Mouse (Mus musculus) hindbrain, embryonic 13.5 days (tissue): ENCODE data around the gene Adora1. TPM values are rescaled to one million over a fixed set of nuclear protein-coding genes. Genes with fewer than 3 reads are reported as not detected.

Experiments
- ATAC-seq: fragments of 200-750 bp; cut with Nextera tagmentation; 2 replicates; pipeline ENCODE4 v1.8.0; 2017; ENCODE audit warnings: moderate TSS enrichment; ENCODE audit not compliant: low FRiP score
- H3K27ac ChIP-seq: fragments of 300-500 bp; sonication (generic); 2 replicates; pipeline ENCODE4 v1.5.1; 2015; ENCODE audit warnings: inconsistent platforms, mild to moderate bottlenecking, moderate library complexity
- H3K27me3 ChIP-seq: fragments of 300-500 bp; sonication (generic); 2 replicates; pipeline ENCODE4 v1.6.1; 2015; ENCODE audit warnings: mild to moderate bottlenecking, inconsistent platforms
- H3K36me3 ChIP-seq: fragments of 300-500 bp; sonication (generic); 2 replicates; pipeline ENCODE4 v1.6.1; 2015; ENCODE audit warnings: mild to moderate bottlenecking, inconsistent platforms
- H3K4me1 ChIP-seq: fragments of 300-500 bp; sonication (generic); replicated peaks from 2 replicates; pipeline ENCODE4 v1.6.1; 2015; ENCODE audit warnings: inconsistent platforms
- H3K4me2 ChIP-seq: fragments of 300-500 bp; sonication (generic); 2 replicates; pipeline ENCODE4 v1.6.1; 2015; ENCODE audit warnings: inconsistent platforms, mild to moderate bottlenecking, moderate library complexity
- H3K4me3 ChIP-seq: fragments of 300-500 bp; sonication (generic); 2 replicates; pipeline ENCODE4 v1.5.1; 2015; ENCODE audit warnings: mild to moderate bottlenecking, inconsistent platforms
- H3K9ac ChIP-seq: fragments of 300-500 bp; sonication (generic); 2 replicates; pipeline ENCODE4 v1.6.1; 2015; ENCODE audit warnings: mild to moderate bottlenecking, inconsistent platforms
- H3K9me3 ChIP-seq: fragments of 300-500 bp; sonication (generic); 2 replicates; pipeline ENCODE4 v1.6.1; 2016; ENCODE audit warnings: inconsistent platforms
- WGBS: fragments of 180-500 bp; shearing (Covaris S2); methylation state at CpG from one replicate; pipeline ENCODE4 v1.1.7; 2015; 5-methylcytosine and 5-hydroxymethylcytosine counted together
- polyA plus RNA-seq: library from polyadenylated mRNA; unstranded; fragments of >200 nt; fragmentation: Nextera tagmentation; extraction: Ambion mirVana; gene quantifications from 2 replicates; pipeline ENCODE4 v1.2.1, GENCODE M21; 2015

Adora1 gene
- polyA plus RNA-seq, 1 experiment from 2014 or later, result 10.2 TPM

- Histone ChIP-seq H3K9me3 (no peaks in the 10 kb centered on the region), H3K27ac (no peak within 1 kb of the TSS)
- 54% methylated on average over 4 of the region's 4 CpGs for WGBS
Measured at GRCm38 (mm10) chr1:134182025-134182424, 53.2 kb downstream of the Adora1 start, which contains the start of gene Chil1. Chil1 (plus strand) TSS chr1:134182176.

GRCm38 (mm10) chr1:134177976-134178375 lies 57.3 kb downstream of the Adora1 start:
- 86% methylated on average over 5 of the region's 5 CpGs for WGBS
- Histone ChIP-seq H3K4me3 (no peak overlapping the region), H3K36me3 (no peaks in the 10 kb centered on the region), H3K4me1 (0 out of 2 replicates have a peak, but pooled peaks cover 2% of the 10 kb centered on the region), H3K4me2 (no peak overlapping the region), H3K27ac (no peak overlapping the region), H3K27me3 (0 out of 2 replicates have a peak, but pooled peaks cover 4% of the 10 kb centered on the region), H3K9me3 (no peaks in the 10 kb centered on the region), H3K9ac (no peak overlapping the region)
- no peak for ATAC-seq

More at GRCm38 (mm10) chr1:134182025-134182424, 53.2 kb downstream of the Adora1 start, which contains the start of gene Chil1:
- 0 out of 2 replicates have a peak, but pooled peaks cover 2% of the 10 kb centered on the region for H3K4me1 ChIP-seq
- H3K9ac ChIP-seq, result no peak within 1 kb of the TSS
- H3K4me3 ChIP-seq, result no peak within 1 kb of the TSS
- ATAC-seq, result no peak
- 0 out of 2 replicates have a peak, but pooled peaks cover 4% of the 10 kb centered on the region for H3K27me3 ChIP-seq
- H3K4me2 ChIP-seq, result no peak within 1 kb of the TSS
- no peaks in the 10 kb centered on the region for H3K36me3 ChIP-seq

- H3K36me3 ChIP-seq, result no peaks in the 10 kb centered on the region
- no peak overlapping the region for H3K4me2 ChIP-seq
- H3K27me3 ChIP-seq, result no peaks in the 10 kb centered on the region
- WGBS, result 68% methylated on average over 7 of the region's 7 CpGs
- H3K9me3 ChIP-seq, result no peaks in the 10 kb centered on the region
- no peak overlapping the region for H3K27ac ChIP-seq
- no peaks in the 10 kb centered on the region for H3K4me1 ChIP-seq
- H3K9ac ChIP-seq, result no peak overlapping the region
- H3K4me3 ChIP-seq, result no peak overlapping the region
- ATAC-seq, result no peak
Measured at GRCm38 (mm10) chr1:134173081-134173480, 62.1 kb downstream of the Adora1 start.

GRCm38 (mm10) chr1:134168985-134169697 lies 66.1 kb downstream of the Adora1 start:
- H3K4me2 ChIP-seq, result no peak overlapping the region
- ATAC-seq, result no peak
- H3K9me3 ChIP-seq, result no peaks in the 10 kb centered on the region
- no peak overlapping the region for H3K9ac ChIP-seq
- no peaks in the 10 kb centered on the region for H3K36me3 ChIP-seq
- no peaks in the 10 kb centered on the region for H3K27me3 ChIP-seq
- no peak overlapping the region for H3K27ac ChIP-seq
- H3K4me1 ChIP-seq, result no peaks in the 10 kb centered on the region
- 91% methylated on average over 8 of the region's 8 CpGs for WGBS
- no peak overlapping the region for H3K4me3 ChIP-seq

- Histone ChIP-seq H3K4me2 (no peak overlapping the region), H3K27me3 (no peaks in the 10 kb centered on the region), H3K36me3 (no peaks in the 10 kb centered on the region), H3K4me1 (no peaks in the 10 kb centered on the region), H3K9me3 (no peaks in the 10 kb centered on the region), H3K4me3 (no peak overlapping the region), H3K9ac (no peak overlapping the region), H3K27ac (no peak overlapping the region)
- no peak for ATAC-seq
- WGBS, result 77% methylated on average over 3 of the region's 3 CpGs
Measured at GRCm38 (mm10) chr1:134168567-134168966, 66.7 kb downstream of the Adora1 start.

GRCm38 (mm10) chr1:134167416-134168305 lies 67.6 kb downstream of the Adora1 start:
- ATAC-seq, result no peak

GRCm38 (mm10) chr1:134166547-134166946 lies 68.7 kb downstream of the Adora1 start:
- H3K4me1 ChIP-seq, result no peaks in the 10 kb centered on the region
- H3K4me2 ChIP-seq, result no peak overlapping the region
- H3K27me3 ChIP-seq, result no peaks in the 10 kb centered on the region
- ATAC-seq, result no peak
- no peak overlapping the region for H3K9ac ChIP-seq
- WGBS, result 92% methylated on average over 3 of the region's 3 CpGs
- H3K9me3 ChIP-seq, result no peaks in the 10 kb centered on the region
- H3K27ac ChIP-seq, result no peak overlapping the region
- H3K36me3 ChIP-seq, result no peaks in the 10 kb centered on the region
- no peak overlapping the region for H3K4me3 ChIP-seq

More at GRCm38 (mm10) chr1:134167416-134168305, 67.6 kb downstream of the Adora1 start:
- no peak overlapping the region for H3K4me2 ChIP-seq
- H3K9me3 ChIP-seq, result no peaks in the 10 kb centered on the region
- no peaks in the 10 kb centered on the region for H3K36me3 ChIP-seq
- no peaks in the 10 kb centered on the region for H3K4me1 ChIP-seq
- H3K27me3 ChIP-seq, result no peaks in the 10 kb centered on the region
- no peak overlapping the region for H3K27ac ChIP-seq
- WGBS, result 61% methylated on average over 14 of the region's 14 CpGs
- H3K4me3 ChIP-seq, result no peak overlapping the region
- no peak overlapping the region for H3K9ac ChIP-seq

GRCm38 (mm10) chr1:134164454-134164853 lies 70.8 kb downstream of the Adora1 start:
- H3K9ac ChIP-seq, result no peak overlapping the region
- no peak overlapping the region for H3K4me3 ChIP-seq
- no peaks in the 10 kb centered on the region for H3K4me1 ChIP-seq
- H3K27me3 ChIP-seq, result no peaks in the 10 kb centered on the region
- no peak overlapping the region for H3K27ac ChIP-seq
- H3K4me2 ChIP-seq, result no peak overlapping the region
- 73% methylated on average over 4 of the region's 4 CpGs for WGBS
- no peaks in the 10 kb centered on the region for H3K36me3 ChIP-seq
- no peak for ATAC-seq
- no peaks in the 10 kb centered on the region for H3K9me3 ChIP-seq

- 84% methylated on average over 7 of the region's 7 CpGs for WGBS
Measured at GRCm38 (mm10) chr1:134163476-134163875, 71.8 kb downstream of the Adora1 start.

GRCm38 (mm10) chr1:134162510-134163225 lies 72.6 kb downstream of the Adora1 start:
- no peaks in the 10 kb centered on the region for H3K27me3 ChIP-seq
- no peak overlapping the region for H3K9ac ChIP-seq
- ATAC-seq, result no peak
- no peaks in the 10 kb centered on the region for H3K9me3 ChIP-seq
- H3K4me2 ChIP-seq, result no peak overlapping the region
- H3K4me3 ChIP-seq, result no peak overlapping the region
- H3K27ac ChIP-seq, result no peak overlapping the region
- no peaks in the 10 kb centered on the region for H3K4me1 ChIP-seq
- 82% methylated on average over 6 of the region's 6 CpGs for WGBS
- H3K36me3 ChIP-seq, result no peaks in the 10 kb centered on the region

More at GRCm38 (mm10) chr1:134163476-134163875, 71.8 kb downstream of the Adora1 start:
- H3K27ac ChIP-seq, result no peak overlapping the region
- H3K4me2 ChIP-seq, result no peak overlapping the region
- no peaks in the 10 kb centered on the region for H3K4me1 ChIP-seq
- no peaks in the 10 kb centered on the region for H3K9me3 ChIP-seq
- ATAC-seq, result no peak
- no peaks in the 10 kb centered on the region for H3K36me3 ChIP-seq
- no peak overlapping the region for H3K9ac ChIP-seq
- H3K27me3 ChIP-seq, result no peaks in the 10 kb centered on the region
- H3K4me3 ChIP-seq, result no peak overlapping the region

- H3K4me1 ChIP-seq, result no peaks in the 10 kb centered on the region
- H3K27ac ChIP-seq, result no peak overlapping the region
- H3K27me3 ChIP-seq, result no peaks in the 10 kb centered on the region
- no peak overlapping the region for H3K4me3 ChIP-seq
- no peak overlapping the region for H3K4me2 ChIP-seq
- H3K9ac ChIP-seq, result no peak overlapping the region
- 83% methylated on average over 6 of the region's 6 CpGs for WGBS
- no peak for ATAC-seq
- no peaks in the 10 kb centered on the region for H3K9me3 ChIP-seq
- H3K36me3 ChIP-seq, result no peaks in the 10 kb centered on the region
Measured at GRCm38 (mm10) chr1:134161399-134161798, 73.8 kb downstream of the Adora1 start.

GRCm38 (mm10) chr1:134160404-134160803 lies 74.8 kb downstream of the Adora1 start:
- Histone ChIP-seq H3K36me3 (no peaks in the 10 kb centered on the region), H3K27me3 (no peaks in the 10 kb centered on the region), H3K4me2 (no peak overlapping the region), H3K9me3 (no peaks in the 10 kb centered on the region), H3K9ac (no peak overlapping the region), H3K27ac (no peak overlapping the region), H3K4me3 (no peak overlapping the region), H3K4me1 (no peaks in the 10 kb centered on the region)
- WGBS, result 95% methylated on average over 3 of the region's 3 CpGs
- ATAC-seq, result no peak
